Mouse (Mus musculus) C2C12 (cell line): ENCODE measurements around the gene Tgtp1. TPM values are rescaled to one million over a fixed set of nuclear protein-coding genes. Genes with fewer than 3 reads are reported as not detected.
"Not testable (repeated sequence)": the region's sequence is repeated elsewhere in the genome, so short reads cannot be mapped to it uniquely, and the experiment has no call there.

Experiments used
- H3K27me3 ChIP-seq: one replicate; pipeline ENCODE4 v1.6.1; 2011; ENCODE audit not compliant: control insufficient read depth, insufficient read depth, insufficient read length
- H3K36me3 ChIP-seq: one replicate; pipeline ENCODE4 v1.6.1; 2011; ENCODE audit not compliant: control insufficient read depth, insufficient read depth
- H3K4me3 ChIP-seq: one replicate; pipeline ENCODE4 v1.5.1; 2011; ENCODE audit warnings: mild to moderate bottlenecking, control low read depth; ENCODE audit not compliant: poor library complexity, insufficient read depth, severe bottlenecking
- H3K79me2 ChIP-seq: one replicate; pipeline ENCODE4 v1.6.1; 2011; ENCODE audit not compliant: control insufficient read depth, insufficient read depth
- H3K79me3 ChIP-seq: one replicate; pipeline ENCODE4 v1.6.1; 2011; ENCODE audit warnings: low read depth, control low read depth
- H3ac ChIP-seq: one replicate; pipeline ENCODE3; 2011; ENCODE audit warnings: low read depth; ENCODE audit not compliant: control insufficient read depth, insufficient read length
- polyA plus RNA-seq: library from polyadenylated mRNA; unstranded; fragments of >200 nt; fragmentation: generic; extraction: Trizol; gene quantifications from one replicate; pipeline ENCODE4 v1.2.1, GENCODE M21; 2012; ENCODE audit warnings: missing spikeins

The Tgtp1 gene
- polyA plus RNA-seq, 1 experiment, result not detected

GRCm38 (mm10) chr11:48978240-48978939 lies 15.6 kb downstream of the Tgtp1 start, which contains the start of gene Olfr56:
Gene Olfr56, plus strand, starts transcription at chr11:48978889.
- H3K79me2 ChIP-seq, H3ac ChIP-seq, H3K27me3 ChIP-seq: not testable (repeated sequence)

GRCm38 (mm10) chr11:48974686-48975085 lies 19.3 kb downstream of the Tgtp1 start:
- not testable (repeated sequence) for H3K4me3 ChIP-seq, H3K79me2 ChIP-seq, H3K79me3 ChIP-seq, H3K36me3 ChIP-seq, H3ac ChIP-seq, H3K27me3 ChIP-seq

More at GRCm38 (mm10) chr11:48978240-48978939, 15.6 kb downstream of the Tgtp1 start, which contains the start of gene Olfr56:
- H3K79me3 ChIP-seq, H3K4me3 ChIP-seq, H3K36me3 ChIP-seq: not testable (repeated sequence)

- not testable (repeated sequence) for H3K27me3 ChIP-seq, H3K4me3 ChIP-seq, H3K79me3 ChIP-seq, H3K79me2 ChIP-seq, H3ac ChIP-seq, H3K36me3 ChIP-seq
Observed at GRCm38 (mm10) chr11:48946090-48946489, 47.9 kb downstream of the Tgtp1 start, which contains the start of gene Psme2b. Gene Psme2b, minus strand, starts transcription at chr11:48946190.

GRCm38 (mm10) chr11:48939286-48939685 lies 54.7 kb downstream of the Tgtp1 start:
- H3K79me2 ChIP-seq, H3K36me3 ChIP-seq, H3K79me3 ChIP-seq, H3K27me3 ChIP-seq, H3ac ChIP-seq, H3K4me3 ChIP-seq: not testable (repeated sequence)

Other genes with a start within 250 kb of the Tgtp1 start
- gene Rack1, start 193.8 kb downstream of the Tgtp1 start, polyA plus RNA-seq, result 3,051 TPM
- gene Trim41, start 176.8 kb downstream of the Tgtp1 start, polyA plus RNA-seq, result 24.4 TPM
- 1.9 TPM for gene Trim7, start 168.0 kb downstream of the Tgtp1 start, polyA plus RNA-seq
- 8.0 TPM for gene Gm12184, start 167.5 kb downstream of the Tgtp1 start, polyA plus RNA-seq
- gene Irgm1, start 122.5 kb downstream of the Tgtp1 start, polyA plus RNA-seq, result 9.1 TPM
- gene Gm5431, start 92.0 kb downstream of the Tgtp1 start, polyA plus RNA-seq, result not detected
- 2.1 TPM for gene Psme2b, start 48.0 kb downstream of the Tgtp1 start, polyA plus RNA-seq
- 0.05 TPM for gene Olfr56, start 15.3 kb downstream of the Tgtp1 start, polyA plus RNA-seq
- gene 9930111J21Rik1, start 14.8 kb downstream of the Tgtp1 start, polyA plus RNA-seq, result 0.28 TPM
- gene Gm12185, start 1.9 kb downstream of the Tgtp1 start, polyA plus RNA-seq, result 0.01 TPM
- gene 9930111J21Rik2, start 57.1 kb upstream of the Tgtp1 start, polyA plus RNA-seq, result 0.20 TPM
- 0.12 TPM for gene Tgtp2, start 70.0 kb upstream of the Tgtp1 start, polyA plus RNA-seq
- gene Ifi47, start 82.4 kb upstream of the Tgtp1 start, polyA plus RNA-seq, result 1.7 TPM
- gene Olfr1396, start 120.7 kb upstream of the Tgtp1 start, polyA plus RNA-seq, result not detected
- not detected for gene Olfr1395, start 148.1 kb upstream of the Tgtp1 start, polyA plus RNA-seq
- not detected for gene Olfr1394, start 160.2 kb upstream of the Tgtp1 start, polyA plus RNA-seq
- not detected for gene Btnl9, start 193.0 kb upstream of the Tgtp1 start, polyA plus RNA-seq
- gene Zfp62, start 209.1 kb upstream of the Tgtp1 start, polyA plus RNA-seq, result 3.3 TPM